Mouse (Mus musculus) hindbrain, embryonic 14.5 days (tissue): ENCODE data around the gene Tmem229b. TPM values are rescaled to one million over a fixed set of nuclear protein-coding genes. Genes with fewer than 3 reads are reported as not detected.

Source experiments
- ATAC-seq: fragments of 200-750 bp; cut with Nextera tagmentation; 2 replicates; pipeline ENCODE4 v1.8.0; 2017; ENCODE audit warnings: moderate number of reproducible peaks, mild to moderate bottlenecking, moderate TSS enrichment, moderate library complexity; ENCODE audit not compliant: low FRiP score
- DNase-seq: peaks from one replicate; pipeline ENCODE4 v3.0.0-alpha.2; 2015; ENCODE audit warnings: low spot score
- H3K27ac ChIP-seq: fragments of 300-500 bp; sonication (generic); 2 replicates; pipeline ENCODE4 v1.5.1; 2014; ENCODE audit warnings: mild to moderate bottlenecking, moderate library complexity
- H3K27me3 ChIP-seq: fragments of 300-500 bp; sonication (generic); 2 replicates; pipeline ENCODE4 v1.6.1; 2014; ENCODE audit warnings: mild to moderate bottlenecking, low read length, mixed read lengths; ENCODE audit not compliant: control insufficient read depth, insufficient read depth
- H3K36me3 ChIP-seq: fragments of 300-500 bp; sonication (generic); replicated peaks from 2 replicates; pipeline ENCODE4 v1.6.1; 2014; ENCODE audit not compliant: control insufficient read depth, insufficient read depth
- H3K4me1 ChIP-seq: fragments of 300-500 bp; sonication (generic); replicated peaks from 2 replicates; pipeline ENCODE4 v1.6.1; 2014; ENCODE audit warnings: antibody characterized with exemption, low read length, mixed read lengths; ENCODE audit not compliant: control insufficient read depth, insufficient read depth
- H3K4me2 ChIP-seq: fragments of 300-500 bp; sonication (generic); replicated peaks from 2 replicates; pipeline ENCODE4 v1.6.1; 2014; ENCODE audit warnings: mild to moderate bottlenecking, moderate library complexity
- H3K4me3 ChIP-seq: fragments of 300-500 bp; sonication (generic); replicated peaks from 2 replicates; pipeline ENCODE4 v1.5.1; 2014; ENCODE audit warnings: mild to moderate bottlenecking, low read length
- H3K9ac ChIP-seq: fragments of 300-500 bp; sonication (generic); 2 replicates; pipeline ENCODE4 v1.6.1; 2014
- H3K9me3 ChIP-seq: fragments of 300-500 bp; sonication (generic); 2 replicates; pipeline ENCODE4 v1.6.1; 2016; ENCODE audit warnings: low read length; ENCODE audit not compliant: control insufficient read depth
- WGBS: fragments of 180-500 bp; shearing (Covaris S2); extraction: QIAGEN DNeasy Blood & Tissue Kit; methylation state at CpG from one replicate; pipeline ENCODE4 v1.1.7; 2014; 5-methylcytosine and 5-hydroxymethylcytosine counted together
- polyA plus RNA-seq: library from polyadenylated mRNA; unstranded; fragments of >200 nt; fragmentation: Nextera tagmentation; extraction: Ambion mirVana; gene quantifications from 2 replicates; pipeline ENCODE4 v1.2.1, GENCODE M21; 2014

The Tmem229b gene
- polyA plus RNA-seq, 1 experiment from 2014 or later = 62.2 TPM

DNA sequence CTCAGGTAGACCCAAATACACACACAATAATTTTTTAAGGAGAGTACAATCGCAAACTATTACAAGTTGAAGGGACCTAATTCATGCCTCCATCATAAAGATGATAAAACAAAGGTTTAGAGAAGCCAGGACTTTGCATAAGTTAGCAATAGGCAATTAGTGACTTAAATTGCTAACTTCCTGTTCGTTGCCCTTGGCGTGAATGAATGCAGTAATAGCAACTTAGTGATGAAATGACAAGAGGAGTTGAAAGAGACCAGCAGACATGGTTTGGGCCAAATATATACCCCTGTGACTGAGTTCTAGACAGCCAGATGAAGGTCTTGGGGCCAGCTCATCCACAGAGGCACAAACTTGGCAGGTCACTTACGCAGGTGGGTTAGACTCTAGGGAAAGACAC lies 11.2 kb downstream of the Tmem229b start:
- Histone ChIP-seq H3K9ac (no peak overlapping the region), H3K4me2 (no peak overlapping the region), H3K36me3 (0 out of 2 replicates have a peak, but pooled peaks cover 3% of the 10 kb centered on the region), H3K4me1 (no peaks in the 10 kb centered on the region), H3K27me3 (no peaks in the 10 kb centered on the region), H3K4me3 (no peak overlapping the region), H3K27ac (no peak overlapping the region), H3K9me3 (no peaks in the 10 kb centered on the region)
- ATAC-seq (no peak), DNase-seq (no peak)
- WGBS = 76% methylated on average over 4 of the region's 4 CpGs

DNA sequence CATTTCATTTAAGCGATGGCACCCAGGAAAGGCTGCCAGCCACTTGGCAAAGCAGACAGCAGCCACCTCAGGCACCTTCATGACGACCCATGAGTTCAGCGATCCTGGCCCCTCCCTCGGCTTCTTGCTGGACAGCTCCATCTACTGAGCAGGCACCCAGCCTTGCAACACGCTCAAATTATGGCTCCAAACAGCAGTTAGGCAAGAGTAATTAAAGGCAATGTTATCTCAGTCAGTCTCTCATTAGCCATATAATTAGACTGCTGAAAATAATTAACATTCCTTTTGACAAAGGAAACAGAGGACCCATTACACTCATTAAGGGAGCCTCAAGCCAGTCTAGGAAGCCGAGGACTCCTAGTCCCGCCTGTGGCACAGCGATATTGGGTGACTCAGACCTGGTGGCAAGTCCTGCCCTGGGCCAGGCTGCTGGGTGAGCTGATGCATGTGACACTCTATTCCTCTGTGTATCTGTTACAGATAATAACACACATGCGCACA lies 19.8 kb downstream of the Tmem229b start:
- Histone ChIP-seq H3K4me1 (0 out of 2 replicates have a peak, but pooled peaks cover 14% of the 10 kb centered on the region), H3K9ac (no peak overlapping the region), H3K4me2 (no peak overlapping the region), H3K27ac (peak overlapping the region; percentile 52), H3K36me3 (no peaks in the 10 kb centered on the region), H3K9me3 (no peaks in the 10 kb centered on the region), H3K27me3 (no peaks in the 10 kb centered on the region), H3K4me3 (no peak overlapping the region)
- ATAC-seq = peak; percentile 66
- WGBS = 53% methylated on average over 9 of the region's 9 CpGs
- DNase-seq = peak; percentile 28

DNA sequence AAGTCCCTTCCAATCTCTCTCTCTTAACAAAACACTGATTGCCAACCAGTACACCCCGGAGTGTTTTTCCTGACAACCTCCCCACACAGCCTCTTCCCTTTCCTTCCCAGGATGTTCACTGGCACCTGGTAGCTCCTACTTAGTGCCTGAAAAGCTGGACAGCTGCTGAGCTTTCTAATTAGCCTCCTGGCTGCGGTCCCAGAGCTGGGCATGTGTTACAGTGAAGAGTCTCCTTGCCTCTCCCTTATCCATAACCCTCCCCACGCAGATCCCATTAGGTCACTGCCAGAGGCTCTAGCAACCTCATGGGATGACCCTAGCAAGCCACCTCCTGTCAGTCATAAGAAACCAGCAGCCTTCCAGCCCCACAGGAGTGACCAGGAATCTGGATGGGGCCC lies 23.4 kb downstream of the Tmem229b start:
- Histone ChIP-seq H3K27me3 (no peaks in the 10 kb centered on the region), H3K4me3 (no peak overlapping the region), H3K4me1 (0 out of 2 replicates have a peak, but pooled peaks cover 14% of the 10 kb centered on the region), H3K4me2 (no peak overlapping the region), H3K9me3 (0 out of 2 replicates have a peak, but pooled peaks cover 4% of the 10 kb centered on the region), H3K36me3 (no peaks in the 10 kb centered on the region), H3K27ac (no peak overlapping the region), H3K9ac (no peak overlapping the region)
- peak; percentile 73; the same call in 1 of the 2 replicates for ATAC-seq
- DNase-seq = peak; percentile 66
- WGBS = 47% methylated on average over 3 of the region's 3 CpGs

DNA sequence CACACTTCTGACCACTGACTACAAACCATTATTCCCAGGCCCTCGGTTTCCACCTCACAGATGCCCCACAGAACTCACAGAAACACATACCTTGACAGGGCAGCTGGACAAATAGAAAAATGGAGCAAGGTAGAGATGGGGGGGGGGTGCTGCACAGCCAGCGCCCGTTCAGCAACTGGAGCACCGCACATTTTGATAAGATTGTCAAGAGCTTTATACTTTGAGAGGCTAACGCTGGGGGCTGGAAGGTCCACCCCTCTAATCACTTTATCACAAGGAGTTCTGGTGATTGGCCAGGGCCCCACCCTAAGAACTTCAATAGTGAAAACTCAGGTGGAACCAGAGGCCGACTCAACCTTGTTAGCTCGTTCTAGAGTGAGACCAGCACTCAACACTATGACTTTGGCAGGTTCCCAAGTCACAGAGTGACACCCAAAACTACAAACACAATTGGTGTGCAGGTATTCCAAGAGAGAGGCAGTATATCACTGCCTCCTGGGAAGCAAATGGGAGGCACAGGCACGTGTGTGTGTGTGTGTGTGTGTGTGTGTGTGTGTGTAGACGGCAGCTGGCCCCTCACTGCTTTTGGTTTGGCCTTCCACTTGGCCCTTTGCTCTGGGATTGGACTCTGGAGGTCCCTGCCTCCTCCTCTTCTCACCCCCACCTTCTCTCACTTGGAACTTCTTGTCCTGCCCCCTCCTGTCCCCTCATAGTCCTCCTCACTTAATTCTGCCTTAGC lies 24.0 kb downstream of the Tmem229b start:
- Histone ChIP-seq H3K4me3 (no peak overlapping the region), H3K9ac (no peak overlapping the region), H3K9me3 (0 out of 2 replicates have a peak, but pooled peaks cover 4% of the 10 kb centered on the region), H3K27ac (no peak overlapping the region), H3K4me2 (no peak overlapping the region), H3K36me3 (no peaks in the 10 kb centered on the region), H3K27me3 (no peaks in the 10 kb centered on the region), H3K4me1 (0 out of 2 replicates have a peak, but pooled peaks cover 14% of the 10 kb centered on the region)
- ATAC-seq (no peak), DNase-seq (no peak)
- 76% methylated on average over 9 of the region's 9 CpGs for WGBS

DNA sequence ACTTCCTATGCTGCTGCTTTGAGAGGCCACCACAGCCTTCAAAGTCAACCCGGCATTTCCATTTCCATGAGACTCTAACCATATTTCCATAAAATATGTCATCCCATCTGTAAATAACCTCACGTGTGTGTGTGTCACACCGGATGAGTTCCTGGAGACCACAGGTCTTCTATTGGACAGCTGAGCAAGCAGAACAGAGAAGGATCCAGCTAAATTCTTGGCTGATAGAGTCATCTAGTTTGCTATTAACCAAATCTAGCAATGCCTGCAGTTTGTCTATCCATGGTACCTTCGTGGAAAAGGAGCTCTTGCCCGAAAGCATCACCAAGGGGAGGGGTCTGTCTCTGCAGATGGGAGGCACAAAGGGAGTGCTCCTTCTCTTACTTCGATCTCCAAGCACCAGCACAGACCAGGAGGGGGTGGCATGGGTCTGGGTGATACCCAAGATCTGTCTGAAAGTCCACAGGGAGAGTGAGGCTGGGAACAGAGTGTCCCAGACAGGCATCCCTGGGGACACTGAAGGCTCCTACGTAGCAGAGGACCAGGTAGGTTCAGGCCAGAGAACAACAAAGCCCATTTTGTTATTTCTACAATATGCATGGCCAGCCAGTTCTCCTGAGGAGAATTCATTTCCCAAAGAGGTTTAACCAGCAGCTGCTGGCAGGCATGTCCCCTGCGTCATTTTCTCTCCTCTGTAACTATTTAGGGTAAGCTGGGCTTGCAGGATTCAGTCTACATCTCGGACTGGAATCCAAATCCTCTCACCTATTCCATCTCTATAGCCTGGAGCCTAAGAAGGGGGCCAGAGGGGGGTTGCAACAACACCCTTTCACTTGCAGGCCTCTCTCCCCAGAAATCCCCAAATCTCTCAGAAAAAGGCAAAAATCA lies 25.2 kb downstream of the Tmem229b start:
- no peak overlapping the region for H3K9ac ChIP-seq
- WGBS = 65% methylated on average over 9 of the region's 9 CpGs
- no peak overlapping the region for H3K27ac ChIP-seq
- no peak for DNase-seq
- H3K27me3 ChIP-seq = no peaks in the 10 kb centered on the region
- H3K4me2 ChIP-seq = no peak overlapping the region
- H3K36me3 ChIP-seq = no peaks in the 10 kb centered on the region
- ATAC-seq = no peak
- H3K4me1 ChIP-seq = 0 out of 2 replicates have a peak, but pooled peaks cover 9% of the 10 kb centered on the region
- 0 out of 2 replicates have a peak, but pooled peaks cover 4% of the 10 kb centered on the region for H3K9me3 ChIP-seq
- no peak overlapping the region for H3K4me3 ChIP-seq

DNA sequence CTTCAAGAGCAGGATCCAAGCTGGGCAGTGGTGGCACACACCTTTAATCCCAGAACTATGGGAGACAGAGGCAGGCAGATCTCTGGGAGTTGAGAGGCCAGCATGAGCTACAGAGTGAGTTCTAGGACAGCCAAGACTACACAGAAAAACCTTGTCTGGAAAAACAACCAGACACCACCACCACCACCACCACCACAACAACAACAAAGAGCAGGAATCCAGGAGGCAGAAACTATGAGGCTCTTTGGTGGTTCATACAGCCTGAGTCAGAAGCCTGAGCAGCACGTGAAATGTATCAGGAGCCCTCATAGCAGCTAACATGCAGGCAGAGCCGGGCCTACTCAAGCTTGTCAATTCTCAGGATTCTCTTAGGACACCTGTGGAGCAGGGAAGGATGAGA lies 26.3 kb downstream of the Tmem229b start:
- H3K4me2 ChIP-seq = no peak overlapping the region
- no peak overlapping the region for H3K27ac ChIP-seq
- 0 out of 2 replicates have a peak, but pooled peaks cover 4% of the 10 kb centered on the region for H3K9me3 ChIP-seq
- ATAC-seq (no peak), DNase-seq (no peak)
- no peak overlapping the region for H3K4me3 ChIP-seq
- WGBS = 86% methylated on average over 2 of the region's 2 CpGs
- H3K9ac ChIP-seq = no peak overlapping the region
- no peaks in the 10 kb centered on the region for H3K27me3 ChIP-seq
- 0 out of 2 replicates have a peak, but pooled peaks cover 9% of the 10 kb centered on the region for H3K4me1 ChIP-seq
- no peaks in the 10 kb centered on the region for H3K36me3 ChIP-seq

DNA sequence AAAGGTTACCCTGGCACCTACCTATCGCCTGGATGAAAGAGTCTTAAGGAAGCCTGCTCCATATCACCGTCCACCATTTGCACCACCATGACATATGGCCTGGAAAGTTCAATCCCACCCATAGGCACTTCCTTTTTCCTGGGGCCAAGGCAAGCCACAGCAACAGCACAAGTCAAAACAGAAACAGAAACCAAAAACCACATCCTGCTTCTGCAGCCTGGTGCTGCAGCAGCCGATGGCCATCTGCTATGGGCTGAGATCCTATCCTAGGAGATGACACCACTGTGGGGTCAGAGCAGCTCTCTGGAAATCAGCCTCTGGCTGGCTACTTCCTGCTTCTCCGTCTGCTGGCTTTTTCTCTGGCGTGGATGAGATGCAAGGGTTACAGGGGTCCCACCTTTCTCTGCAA lies 26.7 kb downstream of the Tmem229b start:
- Histone ChIP-seq H3K27ac (no peak overlapping the region), H3K27me3 (no peaks in the 10 kb centered on the region), H3K4me1 (0 out of 2 replicates have a peak, but pooled peaks cover 9% of the 10 kb centered on the region), H3K9ac (no peak overlapping the region), H3K4me2 (no peak overlapping the region), H3K36me3 (no peaks in the 10 kb centered on the region), H3K9me3 (0 out of 2 replicates have a peak, but pooled peaks cover 4% of the 10 kb centered on the region), H3K4me3 (no peak overlapping the region)
- DNase-seq = no peak
- WGBS = 87% methylated on average over 5 of the region's 5 CpGs
- ATAC-seq = no peak

DNA sequence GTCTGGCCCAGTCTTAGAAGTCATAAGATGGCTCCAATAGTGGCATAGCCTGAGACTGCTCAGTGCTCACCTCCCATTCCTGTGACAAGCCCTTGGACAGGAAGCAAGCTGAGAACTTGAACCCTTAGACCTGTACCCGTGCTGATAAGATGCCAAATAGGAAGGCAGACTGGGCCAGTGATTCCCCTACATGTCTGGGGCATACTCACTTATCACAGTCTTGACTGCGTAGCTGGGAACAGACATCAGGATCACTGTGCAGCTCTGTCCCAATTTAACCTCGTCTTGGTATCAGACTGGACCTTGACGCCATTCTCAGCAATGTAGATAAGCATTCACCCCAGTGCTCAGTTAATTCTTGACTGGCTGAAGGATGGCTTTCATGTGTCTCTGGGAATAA lies 29.9 kb downstream of the Tmem229b start:
- peaks cover 24% of the 10 kb centered on the region for H3K36me3 ChIP-seq
- H3K4me3 ChIP-seq = no peak overlapping the region
- H3K4me1 ChIP-seq = no peaks in the 10 kb centered on the region
- DNase-seq (no peak), ATAC-seq (no peak)
- no peak overlapping the region for H3K27ac ChIP-seq
- no peaks in the 10 kb centered on the region for H3K27me3 ChIP-seq
- no peak overlapping the region for H3K9ac ChIP-seq
- no peak overlapping the region for H3K4me2 ChIP-seq
- WGBS = 91% methylated on average over 4 of the region's 4 CpGs
- 0 out of 2 replicates have a peak, but pooled peaks cover 4% of the 10 kb centered on the region for H3K9me3 ChIP-seq

DNA sequence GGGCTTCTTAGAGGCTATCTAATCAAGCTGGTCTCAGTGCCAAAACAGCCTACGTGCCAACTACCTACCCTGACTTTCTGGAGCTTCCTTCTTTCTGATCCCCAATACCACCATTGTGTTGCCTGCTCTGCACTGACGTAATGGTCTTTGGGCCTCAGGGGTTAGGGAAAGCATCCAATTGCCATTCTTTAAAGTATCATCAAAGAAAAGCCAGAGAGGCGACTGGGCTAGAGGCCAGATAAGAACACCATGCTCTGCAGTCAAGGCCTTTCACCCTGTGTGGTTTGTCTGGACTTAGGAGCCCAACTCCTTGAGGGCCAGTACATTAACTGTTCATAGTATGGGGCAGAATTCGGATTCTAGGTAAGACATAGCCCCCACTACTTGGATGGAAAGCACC lies 30.3 kb downstream of the Tmem229b start:
- Histone ChIP-seq H3K9ac (no peak overlapping the region), H3K4me2 (no peak overlapping the region), H3K4me3 (no peak overlapping the region), H3K9me3 (0 out of 2 replicates have a peak, but pooled peaks cover 4% of the 10 kb centered on the region), H3K36me3 (peaks cover 29% of the 10 kb centered on the region), H3K4me1 (no peaks in the 10 kb centered on the region), H3K27ac (no peak overlapping the region), H3K27me3 (no peaks in the 10 kb centered on the region)
- DNase-seq (no peak), ATAC-seq (no peak)
- WGBS = 84% methylated on average over 4 of the region's 4 CpGs
